Mouse (Mus musculus): Measurements from ENCODE around the gene N4bp2.

DNA sequence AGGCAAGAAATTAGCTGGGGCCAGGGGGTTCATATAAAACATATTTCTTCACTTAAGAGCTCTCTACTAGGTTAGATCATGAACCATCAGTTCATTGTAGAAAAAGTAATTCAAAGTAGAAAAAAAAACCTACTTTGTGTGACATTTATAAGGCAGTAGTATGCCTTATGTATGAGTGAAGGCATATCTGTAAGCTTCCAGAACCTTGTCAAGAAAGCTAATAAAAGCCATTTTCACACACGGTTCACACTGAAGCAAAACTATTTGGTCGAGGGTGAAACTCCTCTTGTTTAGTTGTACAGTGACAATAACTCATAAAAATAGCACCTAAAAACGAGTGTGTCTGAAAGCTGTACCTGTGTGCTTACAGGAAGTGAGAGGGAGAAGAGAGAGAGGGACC is 92.2 kb downstream of the N4bp2 start:
- no peak for TF ChIP-seq CTCF (IDR thresholded peaks at IDR 0.05; ENCODE audit: low read depth)
- TF ChIP-seq EP300 (IDR thresholded peaks at IDR 0.05; ENCODE audit: low read depth), result no peak
